In the genomic region with DNA sequence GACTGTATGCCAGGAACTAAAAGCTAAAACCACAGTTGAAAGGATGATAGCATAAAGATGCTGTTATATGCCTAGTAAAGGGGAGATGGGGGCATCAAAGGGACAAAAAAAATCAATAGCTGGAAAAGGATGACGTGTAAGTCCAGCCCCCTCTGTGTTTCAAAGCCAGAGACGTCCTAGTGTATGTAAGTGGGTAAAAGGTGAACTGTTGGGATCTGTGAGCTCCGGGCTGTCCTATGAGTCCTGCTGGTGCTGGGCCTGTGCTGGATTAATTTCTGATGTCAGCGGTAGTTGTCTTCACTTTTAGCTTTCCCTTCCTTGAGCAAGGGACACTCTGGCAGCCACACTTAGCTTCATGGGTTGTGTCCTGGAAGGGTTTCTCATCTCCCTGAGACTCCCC, we compare ENCODE assay signal across 13 mouse cellular contexts. TPM values are rescaled to one million over a fixed set of nuclear protein-coding genes. Genes with fewer than 3 reads are reported as not detected.
"Had no signal": no experiment of that assay in that cellular context is flagged by ENCODE, and none has a peak within 500 bp of the region (broad histone marks: within the 10 kb centered on the region; RNA-seq: fewer than 3 reads in every experiment).

No protein-coding gene starts in this region.

- H3K4me2 ChIP-seq: kidney, embryonic 15.5 days; lung, embryonic 15.5 days; midbrain, embryonic 12.5 days; stomach, embryonic 15.5 days had no signal

- H3K4me1 ChIP-seq: megakaryocyte, embryonic 14.5 days; midbrain, embryonic 12.5 days; stomach, embryonic 15.5 days had no signal

- H3K27me3 ChIP-seq: kidney, embryonic 15.5 days; lung, embryonic 15.5 days; megakaryocyte, embryonic 14.5 days; midbrain, embryonic 12.5 days; stomach, embryonic 15.5 days had no signal

- H3K27ac ChIP-seq: kidney, embryonic 15.5 days; left cerebral cortex, adult 2 months; liver, embryonic 14.5 days; macrophage; midbrain, embryonic 12.5 days; stomach, embryonic 15.5 days had no signal

- H3K4me3 ChIP-seq: kidney, embryonic 15.5 days; left cerebral cortex, adult 2 months; lung, embryonic 15.5 days; megakaryocyte, embryonic 14.5 days; midbrain, embryonic 12.5 days; stomach, embryonic 15.5 days had no signal

- H3K9ac ChIP-seq: kidney, embryonic 15.5 days; liver, embryonic 14.5 days; lung, embryonic 15.5 days; midbrain, embryonic 12.5 days; stomach, embryonic 15.5 days had no signal

- H3K9me3 ChIP-seq: kidney, embryonic 15.5 days; lung, embryonic 15.5 days; midbrain, embryonic 12.5 days; stomach, embryonic 15.5 days had no signal

- H3K36me3 ChIP-seq: kidney, embryonic 15.5 days; lung, embryonic 15.5 days; midbrain, embryonic 12.5 days; stomach, embryonic 15.5 days had no signal

- DNase-seq: kidney, adult 2 months; kidney, postnatal 14 days; lung, postnatal 14 days; right cerebral cortex, postnatal 14 days; thymus, postnatal 14 days had no signal

RNA-seq across cellular contexts. Expression of gene Slc38a4, which starts 19.5 kb away (rescaled TPM):
- polyA plus RNA-seq: macrophage had no signal
